Mouse (Mus musculus) ES-Bruce4 (cell line): ENCODE measurements around the gene Prkaa1. TPM values are rescaled to one million over a fixed set of nuclear protein-coding genes. Genes with fewer than 3 reads are reported as not detected.

Source experiments
- H3K27ac ChIP-seq: 2 replicates; pipeline ENCODE4 v1.5.1; 2012; ENCODE audit warnings: low read length, inconsistent platforms; ENCODE audit not compliant: insufficient read depth
- H3K27me3 ChIP-seq: 2 replicates; pipeline ENCODE4 v1.6.1; 2012; ENCODE audit warnings: mild to moderate bottlenecking, low read length, inconsistent platforms; ENCODE audit not compliant: control insufficient read depth, poor library complexity, insufficient read depth, severe bottlenecking
- H3K36me3 ChIP-seq: 2 replicates; pipeline ENCODE4 v1.6.1; 2012; ENCODE audit warnings: inconsistent platforms, mild to moderate bottlenecking, low read length, moderate library complexity; ENCODE audit not compliant: control insufficient read depth, poor library complexity, insufficient read depth, severe bottlenecking
- H3K4me1 ChIP-seq: one replicate; pipeline ENCODE4 v1.8.1; 2011; ENCODE audit warnings: low read length; ENCODE audit not compliant: control insufficient read depth, insufficient read depth
- H3K4me3 ChIP-seq: 2 replicates; pipeline ENCODE4 v1.5.1; 2011; ENCODE audit warnings: low read depth, mild to moderate bottlenecking, low read length
- H3K9ac ChIP-seq: 2 replicates; pipeline ENCODE4 v1.6.1; 2012; ENCODE audit warnings: low read depth, mild to moderate bottlenecking, inconsistent platforms; ENCODE audit not compliant: poor library complexity, severe bottlenecking
- H3K9me3 ChIP-seq: replicated peaks from 2 replicates; pipeline ENCODE4 v1.6.1; 2012; ENCODE audit warnings: mild to moderate bottlenecking, low read length, inconsistent platforms; ENCODE audit not compliant: control insufficient read depth, poor library complexity, insufficient read depth, severe bottlenecking
- CTCF ChIP-seq: IDR thresholded peaks from one replicate; pipeline ENCODE4 v1.8.1; 2011; ENCODE audit warnings: low read depth, low read length
- EP300 ChIP-seq: IDR thresholded peaks from 2 replicates; pipeline ENCODE4 v1.6.1; 2011; ENCODE audit warnings: low read depth, low read length; ENCODE audit not compliant: insufficient read depth
- POLR2A ChIP-seq: IDR thresholded peaks from one replicate; pipeline ENCODE4 v1.8.1; 2011; ENCODE audit warnings: low read length; ENCODE audit not compliant: insufficient read depth
- polyA plus RNA-seq: library from polyadenylated mRNA; stranded (reverse); fragments of >200 nt; gene quantifications from 2 replicates; pipeline ENCODE4 v1.2.4, GENCODE M21; 2011; ENCODE audit warnings: low read depth; ENCODE audit not compliant: missing spikeins, insufficient read depth, insufficient read length

The Prkaa1 gene
- polyA plus RNA-seq, 1 experiment, result 26.0 TPM

- TF ChIP-seq POLR2A (no peak), EP300 (no peak), CTCF (peak; percentile 21)
- H3K27me3 ChIP-seq, result no peaks in the 10 kb centered on the region
- H3K4me3 ChIP-seq, result no peak overlapping the region
- no peak overlapping the region for H3K9ac ChIP-seq
- no peak overlapping the region for H3K27ac ChIP-seq
- no peaks in the 10 kb centered on the region for H3K4me1 ChIP-seq
- peaks cover 11% of the 10 kb centered on the region for H3K36me3 ChIP-seq
- H3K9me3 ChIP-seq, result no peaks in the 10 kb centered on the region
These were observed 45.9 kb downstream of the Prkaa1 start for GRCm38 (mm10) chr15:5189504-5190093.

- H3K27me3 ChIP-seq, result no peaks in the 10 kb centered on the region
- peaks cover 11% of the 10 kb centered on the region for H3K36me3 ChIP-seq
- H3K4me1 ChIP-seq, result no peaks in the 10 kb centered on the region
- H3K4me3 ChIP-seq, result no peak overlapping the region
- TF ChIP-seq EP300, result no peak
- TF ChIP-seq CTCF, result no peak
- TF ChIP-seq POLR2A, result no peak
- no peaks in the 10 kb centered on the region for H3K9me3 ChIP-seq
- H3K9ac ChIP-seq, result no peak overlapping the region
- no peak overlapping the region for H3K27ac ChIP-seq
These were observed 50.2 kb downstream of the Prkaa1 start for GRCm38 (mm10) chr15:5193833-5194232.

GRCm38 (mm10) chr15:5194446-5194845 is 50.8 kb downstream of the Prkaa1 start:
- Histone ChIP-seq H3K4me1 (no peaks in the 10 kb centered on the region), H3K27me3 (no peaks in the 10 kb centered on the region), H3K9me3 (no peaks in the 10 kb centered on the region), H3K9ac (no peak overlapping the region), H3K27ac (no peak overlapping the region), H3K36me3 (peaks cover 11% of the 10 kb centered on the region), H3K4me3 (no peak overlapping the region)
- no peak for TF ChIP-seq EP300
- TF ChIP-seq POLR2A, result no peak
- TF ChIP-seq CTCF, result no peak

GRCm38 (mm10) chr15:5194931-5195330 is 51.3 kb downstream of the Prkaa1 start:
- Histone ChIP-seq H3K4me1 (no peaks in the 10 kb centered on the region), H3K27ac (no peak overlapping the region), H3K36me3 (peaks cover 11% of the 10 kb centered on the region), H3K9ac (no peak overlapping the region), H3K4me3 (no peak overlapping the region), H3K9me3 (no peaks in the 10 kb centered on the region), H3K27me3 (no peaks in the 10 kb centered on the region)
- no peak for TF ChIP-seq EP300
- TF ChIP-seq POLR2A, result no peak
- TF ChIP-seq CTCF, result no peak

- Histone ChIP-seq H3K4me3 (no peak overlapping the region), H3K9ac (no peak overlapping the region), H3K27me3 (no peaks in the 10 kb centered on the region), H3K27ac (no peak overlapping the region), H3K36me3 (peaks cover 8% of the 10 kb centered on the region), H3K4me1 (no peaks in the 10 kb centered on the region), H3K9me3 (no peaks in the 10 kb centered on the region)
- no peak for TF ChIP-seq POLR2A
- no peak for TF ChIP-seq CTCF
- no peak for TF ChIP-seq EP300
These were observed 52.4 kb downstream of the Prkaa1 start for GRCm38 (mm10) chr15:5195987-5196514.

GRCm38 (mm10) chr15:5196691-5197090 is 53.0 kb downstream of the Prkaa1 start:
- TF ChIP-seq EP300 (no peak), CTCF (no peak), POLR2A (no peak)
- H3K36me3 ChIP-seq, result peaks cover 7% of the 10 kb centered on the region
- no peaks in the 10 kb centered on the region for H3K9me3 ChIP-seq
- H3K27me3 ChIP-seq, result no peaks in the 10 kb centered on the region
- no peak overlapping the region for H3K4me3 ChIP-seq
- no peaks in the 10 kb centered on the region for H3K4me1 ChIP-seq
- no peak overlapping the region for H3K27ac ChIP-seq
- H3K9ac ChIP-seq, result no peak overlapping the region
